In genomic region chr9:121331438-121331837, GRCm38 (mm10) we compare ENCODE assay signal across 1 mouse cellular context.
TF ChIP-seq lines count a peak whose summit lies in the region.

No protein-coding gene starts in this region.

TF ChIP-seq in MEL, 35 proteins besides CTCF, POLR2A, EP300 and RAD21 (continued from another document):
- no peak for TF ChIP-seq USF2 (IDR thresholded peaks at IDR 0.05; ENCODE audit: borderline replicate concordance in 1 of 2, insufficient read depth in 1 of 2, low read depth in 1 of 2, low read length in 2 of 2)
- TF ChIP-seq CHD1 (IDR thresholded peaks at IDR 0.05; ENCODE audit: low read depth, low read length), result no peak
- no peak for TF ChIP-seq POLR2AphosphoS5 (IDR thresholded peaks at IDR 0.05; ENCODE audit: borderline replicate concordance, low read depth, low read length)
- no peak for TF ChIP-seq MEF2A (IDR thresholded peaks at IDR 0.05; ENCODE audit: extremely low read depth, insufficient replicate concordance, low read depth, low read length, poor library complexity, severe bottlenecking)
- TF ChIP-seq ZMIZ1 (IDR thresholded peaks at IDR 0.05; ENCODE audit: low read depth, low read length), result no peak
- TF ChIP-seq KAT2A (conservative IDR thresholded peaks at IDR 0.05; ENCODE audit: low read depth, low read length), result no peak
- TF ChIP-seq MYC (IDR thresholded peaks at IDR 0.05; ENCODE audit: low read depth, low read length), result no peak
- TF ChIP-seq ZNF384 (IDR thresholded peaks at IDR 0.05; ENCODE audit: low read depth, low read length), result peak; percentile 81
- TF ChIP-seq HCFC1 (IDR thresholded peaks at IDR 0.05; ENCODE audit: low read depth, low read length), result peak; percentile 44; the same call in 1 of the 2 replicates
- no peak for TF ChIP-seq TBP (IDR thresholded peaks at IDR 0.05; ENCODE audit: low read depth, low read length)
- TF ChIP-seq MAX (IDR thresholded peaks at IDR 0.05; ENCODE audit: low read length), result no peak
- TF ChIP-seq ETS1 (IDR thresholded peaks at IDR 0.05; ENCODE audit: low read depth, low read length), result peak; percentile 100
